Mouse (Mus musculus) thymus, postnatal 25 days (tissue): ENCODE data around the gene P3h4.
A peak's percentile ranks its signal among the peaks of the same experiment; 100 is the strongest.

Experiments used
- DNase-seq: peaks from one replicate; pipeline ENCODE4 v3.0.0; 2022

Gene P3h4

GRCm38 (mm10) chr11:100408076-100408834, 6.4 kb downstream of the P3h4 start:
- DNase-seq: peak; percentile 82

- no peak for DNase-seq
These were observed 7.5 kb downstream of the P3h4 start for GRCm38 (mm10) chr11:100406995-100407705.

GRCm38 (mm10) chr11:100406273-100406672, 8.4 kb downstream of the P3h4 start:
- no peak for DNase-seq

- no peak for DNase-seq
These were observed 10.1 kb downstream of the P3h4 start for GRCm38 (mm10) chr11:100404456-100405074.

GRCm38 (mm10) chr11:100403445-100404134, 11.0 kb downstream of the P3h4 start:
- no peak for DNase-seq

- no peak for DNase-seq
These were observed 12.0 kb downstream of the P3h4 start for GRCm38 (mm10) chr11:100402682-100403081.

GRCm38 (mm10) chr11:100402240-100402639, 12.4 kb downstream of the P3h4 start:
- DNase-seq: no peak

- no peak for DNase-seq
These were observed 13.8 kb downstream of the P3h4 start for GRCm38 (mm10) chr11:100400842-100401241.

- no peak for DNase-seq
These were observed 14.7 kb downstream of the P3h4 start for GRCm38 (mm10) chr11:100399727-100400538.

- peak; percentile 56 for DNase-seq
These were observed 15.3 kb downstream of the P3h4 start for GRCm38 (mm10) chr11:100399320-100399719.

GRCm38 (mm10) chr11:100398517-100398916, 16.1 kb downstream of the P3h4 start:
- no peak for DNase-seq

- peak; percentile 97 for DNase-seq
These were observed 16.8 kb downstream of the P3h4 start, which contains the start of gene Jup for GRCm38 (mm10) chr11:100397600-100398389. Gene Jup, minus strand, starts transcription at chr11:100397763.

- peak; percentile 72 for DNase-seq
These were observed 17.6 kb downstream of the P3h4 start for GRCm38 (mm10) chr11:100396886-100397599.

- no peak for DNase-seq
These were observed 18.6 kb downstream of the P3h4 start for GRCm38 (mm10) chr11:100395861-100396631.

- DNase-seq: no peak
These were observed 19.4 kb downstream of the P3h4 start for GRCm38 (mm10) chr11:100395200-100395599.

GRCm38 (mm10) chr11:100394353-100395074, 20.1 kb downstream of the P3h4 start:
- DNase-seq: no peak

- no peak for DNase-seq
These were observed 20.9 kb downstream of the P3h4 start for GRCm38 (mm10) chr11:100393733-100394132.

- no peak for DNase-seq
These were observed 21.7 kb downstream of the P3h4 start for GRCm38 (mm10) chr11:100392958-100393357.

GRCm38 (mm10) chr11:100391884-100392345, 22.7 kb downstream of the P3h4 start:
- DNase-seq: no peak
